Mouse (Mus musculus) ZHBTc4 (cell line): ENCODE measurements around the gene Kctd11.

Experiments
- DNase-seq: peaks from one replicate; pipeline ENCODE4 v3.0.0-alpha.2; 2011; ENCODE audit warnings: low read depth, low spot score

Kctd11 gene

GRCm38 (mm10) chr11:69912716-69913530, 31.7 kb upstream of the Kctd11 start:
- no peak for DNase-seq

- DNase-seq: no peak
Measured at GRCm38 (mm10) chr11:69911701-69912100, 30.5 kb upstream of the Kctd11 start.

DNA sequence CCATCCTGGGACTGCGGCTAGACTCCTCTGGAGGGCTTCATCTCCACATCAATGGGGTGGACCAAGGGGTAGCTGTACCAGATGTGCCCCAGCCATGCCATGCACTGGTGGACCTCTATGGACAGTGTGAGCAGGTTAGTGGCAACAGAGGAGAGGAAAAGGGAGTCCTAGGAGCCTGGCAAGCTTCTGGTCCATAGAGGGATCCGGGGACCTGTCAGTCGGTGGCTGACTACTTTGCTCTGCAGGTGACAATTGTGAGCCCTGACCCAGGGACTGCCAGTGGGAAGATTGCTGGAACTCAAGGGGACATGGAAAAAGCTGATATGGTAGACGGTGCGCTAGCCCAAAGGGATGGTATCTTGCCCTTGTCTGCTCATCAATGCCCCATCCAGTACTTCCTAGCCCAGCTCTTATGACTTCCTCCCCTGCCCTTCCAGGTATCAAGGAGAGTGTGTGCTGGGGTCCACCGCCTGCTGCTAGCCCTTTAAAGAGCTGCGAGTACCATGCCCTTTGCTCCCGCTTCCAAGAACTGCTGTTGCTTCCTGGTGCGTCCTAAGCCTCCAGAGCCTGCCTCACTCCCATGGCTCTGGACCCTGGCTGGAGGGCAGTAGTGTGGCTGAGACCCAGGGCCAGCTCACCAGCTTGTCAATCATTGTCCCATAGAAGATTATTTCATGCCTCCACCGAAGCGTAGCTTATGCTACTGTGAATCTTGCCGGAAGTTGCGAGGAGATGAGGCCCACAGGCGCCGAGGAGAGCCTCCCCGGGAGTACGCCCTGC, 29.8 kb upstream of the Kctd11 start:
- no peak for DNase-seq

DNA sequence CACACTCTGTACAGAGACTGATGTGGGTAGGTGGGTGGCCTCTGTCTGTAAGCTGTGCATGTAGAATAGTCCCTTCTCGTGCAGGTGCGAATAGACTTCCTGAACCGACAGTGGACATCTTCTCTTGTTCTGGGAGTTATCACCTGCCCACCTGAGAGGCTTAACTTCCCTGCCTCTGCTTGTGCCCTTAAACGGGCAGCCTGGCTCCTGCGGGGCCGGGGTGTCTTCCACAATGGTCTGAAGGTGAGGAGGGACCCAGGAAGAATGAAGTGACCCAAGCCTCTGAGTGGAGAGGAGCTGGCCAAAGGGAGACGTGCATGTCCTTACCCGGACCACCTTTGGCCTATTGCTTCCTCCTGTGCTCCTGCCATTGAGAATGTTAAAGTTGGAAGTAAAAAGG, 29.0 kb upstream of the Kctd11 start:
- DNase-seq: no peak

GRCm38 (mm10) chr11:69909174-69909573, 28.0 kb upstream of the Kctd11 start:
- DNase-seq: no peak

DNA sequence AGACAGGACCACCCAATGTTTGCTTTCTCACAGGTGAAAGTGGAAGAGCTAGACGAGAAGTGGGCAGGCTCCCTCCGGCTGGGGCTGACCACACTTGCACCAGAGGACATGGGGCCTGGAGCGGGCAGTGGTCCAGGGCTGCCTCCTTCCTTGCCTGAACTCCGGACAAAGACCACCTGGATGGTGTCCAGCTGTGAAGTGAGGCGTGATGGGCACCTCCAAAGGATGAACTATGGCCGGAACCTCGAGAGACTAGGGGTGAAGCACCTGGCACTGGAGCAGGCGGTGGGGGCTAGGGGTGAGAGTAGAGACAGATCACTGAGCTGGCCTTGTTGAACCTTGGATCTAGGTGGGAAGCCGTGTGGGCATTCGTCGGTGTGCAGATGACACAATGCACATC, 27.4 kb upstream of the Kctd11 start:
- DNase-seq: no peak

DNA sequence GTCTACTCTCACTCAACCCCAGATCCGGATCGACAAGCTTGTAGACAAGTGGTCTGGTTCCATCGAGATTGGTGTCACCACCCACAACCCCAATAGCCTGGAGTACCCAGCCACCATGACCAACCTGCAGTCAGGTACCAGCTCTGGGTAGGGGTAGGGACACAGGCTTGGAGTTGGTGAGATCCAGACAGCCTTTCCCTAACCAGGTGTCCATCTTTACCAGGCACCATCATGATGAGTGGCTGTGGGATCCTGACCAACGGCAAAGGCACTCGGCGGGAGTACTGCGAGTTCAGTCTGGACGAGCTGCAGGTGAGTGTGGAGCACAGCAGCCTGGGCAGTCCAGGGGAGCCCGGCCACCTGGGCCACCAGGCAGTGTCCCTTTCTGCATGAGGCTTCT, 23.1 kb upstream of the Kctd11 start:
- DNase-seq: no peak

DNA sequence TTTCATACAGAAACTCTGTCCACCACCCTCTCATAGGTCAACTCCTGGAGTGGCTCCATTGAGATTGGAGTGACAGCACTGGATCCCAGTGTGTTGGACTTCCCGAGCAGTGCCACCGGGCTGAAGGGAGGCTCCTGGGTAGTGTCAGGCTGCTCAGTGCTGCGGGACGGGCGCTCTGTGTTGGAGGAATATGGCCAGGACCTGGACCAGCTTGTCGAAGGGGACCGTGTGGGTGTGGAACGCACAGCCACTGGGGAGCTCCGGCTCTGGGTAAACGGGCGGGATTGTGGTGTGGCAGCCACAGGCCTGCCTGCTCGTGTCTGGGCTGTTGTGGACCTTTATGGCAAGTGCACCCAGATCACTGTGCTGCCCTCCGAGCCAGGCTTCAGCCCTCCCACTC, 21.8 kb upstream of the Kctd11 start:
- no peak for DNase-seq

DNA sequence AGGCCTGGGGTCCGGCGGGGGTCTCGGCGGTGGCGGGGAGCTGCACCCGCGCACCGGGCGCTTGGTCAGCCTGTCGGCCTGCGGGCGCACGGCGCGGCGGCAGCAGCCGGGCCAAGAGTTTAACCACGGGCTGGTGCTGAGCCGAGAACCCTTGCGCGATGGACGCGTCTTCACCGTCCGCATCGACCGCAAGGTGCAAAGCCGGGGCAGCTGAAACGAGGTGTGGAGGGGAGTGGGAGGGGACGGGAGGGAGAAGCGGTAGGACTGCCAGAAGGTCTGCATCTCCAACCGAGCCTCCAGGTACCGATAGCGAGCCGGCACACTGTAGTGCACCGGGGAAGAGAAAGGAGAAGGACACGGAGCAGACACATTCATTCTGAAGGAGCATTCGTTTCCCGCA, 20.8 kb upstream of the Kctd11 start:
- DNase-seq: no peak

GRCm38 (mm10) chr11:69901406-69901846, 20.2 kb upstream of the Kctd11 start:
- peak; percentile 100 for DNase-seq

GRCm38 (mm10) chr11:69900471-69901405, 19.5 kb upstream of the Kctd11 start, which contains the start of the genes 2810408A11Rik and Neurl4:
Gene 2810408A11Rik, minus strand, starts transcription at chr11:69900987.
Gene Neurl4, plus strand, starts transcription at chr11:69901072.
- DNase-seq: peak; percentile 98

- DNase-seq: no peak
Measured at GRCm38 (mm10) chr11:69899870-69900269, 18.7 kb upstream of the Kctd11 start.

DNA sequence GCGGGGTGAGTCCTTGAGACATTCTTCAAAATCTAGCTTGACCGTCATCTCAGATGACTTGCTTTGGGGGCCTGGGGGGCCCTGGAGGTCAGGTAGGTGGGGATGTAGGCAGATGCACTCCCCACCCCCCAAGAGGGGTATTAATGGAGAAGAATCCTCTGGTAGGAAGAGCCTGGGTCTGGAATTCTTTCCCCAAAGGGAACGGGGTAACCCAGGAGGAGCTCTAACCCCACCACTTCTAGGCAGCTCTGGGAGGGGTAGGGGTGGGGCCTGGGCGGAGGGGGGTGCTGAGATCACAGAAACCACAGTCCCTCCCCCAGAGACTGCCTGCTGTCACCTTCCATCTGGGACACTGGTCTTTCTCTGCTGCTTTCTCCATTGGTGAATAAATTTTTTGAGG, 14.1 kb upstream of the Kctd11 start, which contains the start of gene Acap1:
TSS of gene Acap1 (minus strand) at position 249 of the 400 bp plus-strand sequence.
- no peak for DNase-seq

DNA sequence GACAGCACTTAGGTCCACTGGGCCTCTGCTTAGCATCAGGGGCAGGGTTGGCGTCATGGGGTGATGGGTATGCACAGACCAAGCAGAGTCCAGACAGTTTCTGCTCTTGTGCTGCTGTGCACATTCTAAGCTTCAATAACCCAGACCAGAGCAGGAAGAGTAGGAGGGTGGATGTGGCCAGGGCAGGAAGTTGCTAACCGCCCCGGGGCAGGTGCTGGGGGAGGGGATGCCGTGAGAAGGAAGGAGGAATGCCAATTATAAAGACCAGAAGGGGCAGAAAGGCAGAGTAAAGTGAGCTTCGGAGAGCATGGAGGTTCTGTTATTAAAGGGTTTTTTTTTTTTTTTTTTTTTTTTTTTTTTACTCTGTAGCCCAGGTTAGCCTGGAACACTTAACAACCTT, 13.5 kb upstream of the Kctd11 start:
- DNase-seq: peak; percentile 69

GRCm38 (mm10) chr11:69891482-69891881, 10.3 kb upstream of the Kctd11 start:
- DNase-seq: no peak

DNA sequence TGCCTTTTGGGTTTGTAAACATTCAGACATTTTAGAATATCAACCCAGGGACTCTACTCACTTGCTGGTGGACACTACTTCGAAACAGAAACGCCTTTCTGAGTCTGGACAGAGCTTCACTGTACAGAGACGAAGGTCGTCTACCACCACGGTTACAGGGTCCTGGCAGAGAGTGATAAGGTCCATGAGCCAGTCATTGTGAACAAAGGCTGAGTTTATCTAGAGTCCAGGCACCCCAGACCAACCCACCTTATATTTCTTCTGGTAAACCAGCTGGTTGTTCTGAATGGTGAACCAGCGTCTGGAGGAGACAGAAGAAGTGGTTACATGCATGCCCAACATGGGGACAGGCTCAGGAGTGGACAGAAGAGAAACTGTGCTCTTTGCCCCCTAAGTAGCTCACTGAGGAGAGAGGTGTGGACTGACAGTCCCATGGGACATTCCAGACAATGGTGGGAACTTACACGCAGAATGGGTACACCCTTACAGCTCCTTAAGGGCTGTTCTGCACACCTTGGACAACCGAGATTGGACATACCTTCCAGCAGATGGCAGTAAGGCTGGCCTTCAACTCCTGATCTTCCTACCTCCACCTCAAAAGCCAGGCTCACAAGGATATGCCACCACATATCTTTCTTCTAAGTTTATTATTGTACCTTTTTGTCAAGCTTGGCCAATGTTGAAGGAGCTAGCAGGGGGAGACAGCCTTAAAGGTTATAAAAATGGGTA, 5.9 kb upstream of the Kctd11 start:
- peak; percentile 84 for DNase-seq

DNA sequence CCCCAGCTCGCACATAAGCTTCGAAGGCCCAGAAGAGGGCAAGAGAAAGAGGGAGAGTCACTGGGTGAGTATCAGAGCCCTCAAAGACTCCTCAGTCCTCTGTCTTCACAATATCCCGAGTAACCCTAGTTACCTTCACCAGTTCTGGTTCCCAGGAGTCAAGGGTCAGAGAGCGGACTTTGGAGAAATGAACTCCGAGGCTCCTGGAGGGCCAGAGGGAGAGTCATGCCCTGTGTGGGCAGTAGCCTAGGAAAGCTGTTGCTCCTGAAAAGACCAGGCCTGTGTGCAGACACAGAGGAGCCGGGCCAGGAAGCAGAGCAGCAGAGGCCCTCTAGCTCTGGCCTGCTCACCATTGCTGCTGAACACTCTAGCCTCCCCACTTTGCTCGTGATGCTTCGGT, 3.5 kb upstream of the Kctd11 start:
- no peak for DNase-seq

DNA sequence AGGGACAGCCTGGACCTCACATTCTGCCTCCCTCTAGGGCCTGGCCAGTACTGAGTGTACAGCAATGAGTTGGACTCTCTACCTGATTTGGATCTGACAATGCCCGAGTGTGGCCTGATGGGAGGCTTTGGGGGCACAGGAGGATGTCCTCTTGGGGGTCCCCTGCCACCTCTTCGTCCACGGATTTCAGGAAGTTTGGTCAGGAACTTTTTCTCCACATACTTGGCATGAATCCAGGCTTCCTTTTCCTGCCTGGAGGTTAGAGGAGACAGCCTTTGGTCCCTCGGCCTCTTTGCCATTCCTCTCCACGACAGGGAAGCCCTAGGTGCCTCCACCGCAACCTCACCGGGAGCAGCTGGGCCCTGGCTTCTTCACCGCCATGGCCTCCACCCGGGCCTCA, 3.0 kb upstream of the Kctd11 start:
- DNase-seq: no peak

DNA sequence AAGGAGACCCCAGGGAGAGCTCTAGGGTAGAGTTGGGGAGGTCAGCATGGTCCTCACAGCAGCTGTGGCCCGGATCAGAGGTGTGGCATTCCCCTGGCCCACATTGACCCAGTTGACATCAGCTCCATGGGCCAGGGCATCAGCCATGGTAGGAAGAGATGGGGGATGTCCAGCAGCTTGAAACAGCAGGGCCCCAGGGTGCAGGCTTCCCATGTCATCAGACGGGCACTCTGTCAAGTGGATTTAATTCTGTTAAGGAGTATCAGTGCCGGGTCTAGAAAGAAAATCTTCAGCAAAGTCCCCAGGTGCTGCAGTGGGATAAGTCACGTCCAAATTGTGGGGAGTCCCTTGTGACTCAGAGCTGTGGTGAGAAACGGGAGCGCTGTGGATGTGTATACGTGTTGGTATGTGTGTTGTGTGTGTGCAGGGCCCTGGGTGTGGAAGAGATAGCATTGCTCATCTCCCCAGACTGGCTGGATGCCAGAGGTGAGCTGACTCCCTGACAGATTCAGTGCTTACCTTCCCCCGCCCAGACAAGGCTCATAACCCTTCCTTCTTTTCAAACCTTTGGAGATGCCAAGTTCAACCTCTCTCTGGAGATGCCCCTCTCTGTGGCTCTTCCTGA, 2.4 kb upstream of the Kctd11 start:
- no peak for DNase-seq

DNA sequence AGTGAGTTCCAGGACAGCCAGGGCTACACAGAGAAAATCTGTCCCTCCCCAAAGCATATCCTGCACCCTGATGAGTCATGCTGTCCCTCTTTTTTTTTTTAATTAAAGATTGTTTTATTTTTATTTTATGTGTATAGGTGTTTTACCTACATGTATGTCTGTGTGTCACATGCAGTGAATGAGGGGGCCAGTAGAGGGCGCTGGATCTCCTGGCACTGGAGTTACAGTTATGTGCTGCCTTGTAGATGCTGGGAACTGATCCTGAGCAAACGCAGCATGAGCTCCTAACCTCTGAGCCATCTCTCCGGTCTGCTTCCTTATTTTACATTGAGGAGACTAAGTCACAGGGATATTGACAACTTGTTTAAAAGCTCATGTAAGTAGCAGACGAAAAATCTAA, 1.9 kb upstream of the Kctd11 start:
- DNase-seq: peak; percentile 76
